Mouse (Mus musculus) telencephalon, adult 2 months (tissue): ENCODE measurements at regions not wholly inside any gene's neighbourhood (a gene's known extent, or its start where the extent isn't known, plus 50 kb on each side); places are given as distances from the start of the nearest gene placed in this dataset.

Experiments used
- DNase-seq: peaks from one replicate; pipeline ENCODE4 v3.0.0-alpha.2; 2011; ENCODE audit warnings: low read depth, low spot score

DNA sequence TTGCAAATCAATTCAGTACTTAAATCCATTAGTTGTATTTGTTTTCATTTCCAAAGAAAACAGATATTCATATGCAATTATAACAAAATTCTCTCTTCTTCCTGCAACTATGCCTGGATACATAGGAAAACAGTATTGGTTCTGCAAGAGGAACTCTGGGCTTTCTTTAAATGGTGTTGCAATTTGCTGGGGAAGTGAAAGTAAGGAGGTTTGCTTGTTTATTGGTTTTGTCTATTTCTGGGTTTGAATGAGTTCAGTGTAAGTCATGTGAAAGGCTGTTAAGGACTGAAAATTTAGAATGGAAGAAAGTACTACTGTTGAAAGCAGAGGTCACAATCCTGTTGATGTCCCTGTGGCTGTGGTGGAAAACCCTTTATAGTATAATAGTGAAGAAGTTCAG, 1058.0 kb downstream of the Pla2g4a start:
- peak; percentile 9 for DNase-seq

- no peak for DNase-seq
These were observed 1059.6 kb downstream of the Pla2g4a start for GRCm38 (mm10) chr1:148901319-148902033.

DNA sequence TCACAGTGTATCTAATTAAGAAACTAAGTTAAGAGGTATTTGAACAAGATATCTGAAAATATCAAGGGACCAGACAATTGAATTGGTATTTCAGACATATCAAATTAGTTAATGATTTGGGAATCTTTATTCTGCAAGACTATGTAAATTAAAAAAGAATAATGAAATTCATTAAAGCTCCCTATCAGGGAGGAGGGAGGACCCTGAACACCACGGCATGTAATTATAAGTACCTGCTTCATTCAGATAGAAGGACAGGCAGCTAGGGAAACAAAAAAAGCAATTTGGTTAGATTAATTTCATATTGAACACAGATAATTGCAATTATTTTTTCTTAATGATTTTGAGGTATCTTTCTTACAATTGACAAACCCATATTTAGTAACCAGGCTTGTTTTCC, 1090.3 kb downstream of the Pla2g4a start:
- DNase-seq = no peak

- DNase-seq = no peak
These were observed 1097.5 kb downstream of the Pla2g4a start for GRCm38 (mm10) chr1:148863582-148863981.

GRCm38 (mm10) chr1:148852990-148853389, 1108.1 kb downstream of the Pla2g4a start:
- DNase-seq = peak; percentile 24

- no peak for DNase-seq
These were observed 1114.5 kb downstream of the Pla2g4a start for GRCm38 (mm10) chr1:148846595-148846994.

- DNase-seq = no peak
These were observed 1137.9 kb downstream of the Pla2g4a start for GRCm38 (mm10) chr1:148823146-148823545.

DNA sequence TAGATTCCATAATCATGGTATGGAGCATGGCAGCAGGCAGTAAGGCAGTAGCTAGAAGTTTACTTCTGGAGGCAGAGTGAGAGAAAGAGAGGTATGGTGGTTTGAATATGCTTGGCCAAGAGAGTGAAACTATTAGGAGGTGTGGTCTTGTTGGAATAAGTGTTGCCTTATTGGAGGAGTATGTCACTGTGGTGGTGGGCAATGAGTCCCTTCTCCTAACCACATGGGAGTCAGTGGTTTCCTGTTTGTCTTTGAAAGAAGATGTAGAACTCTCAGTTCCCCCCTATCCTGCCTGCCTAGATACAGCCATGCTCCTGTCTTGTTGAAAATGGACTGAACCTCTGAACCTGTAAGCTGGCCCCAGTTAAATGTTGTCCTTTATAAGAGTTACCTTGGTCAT, 1152.4 kb downstream of the Pla2g4a start:
- no peak for DNase-seq

DNA sequence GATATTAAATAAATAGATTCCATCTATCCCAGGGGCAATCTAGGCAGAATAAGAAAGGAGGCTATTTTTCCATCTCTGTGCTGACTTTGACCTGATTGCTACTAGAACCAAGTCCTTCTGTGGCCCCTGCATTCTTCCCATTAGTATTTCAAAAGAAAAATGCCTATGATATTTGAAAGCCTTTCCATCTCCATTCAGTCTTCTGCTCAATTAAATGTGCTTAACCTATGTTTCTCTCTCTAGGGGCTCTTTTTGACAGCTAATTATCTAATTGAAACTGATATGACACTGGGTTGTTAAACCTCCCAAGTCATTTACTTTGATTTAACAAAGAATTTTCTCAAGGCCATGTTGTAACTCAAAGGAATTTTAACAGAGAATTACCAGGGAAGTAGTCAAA, 1164.0 kb downstream of the Pla2g4a start:
- no peak for DNase-seq

DNA sequence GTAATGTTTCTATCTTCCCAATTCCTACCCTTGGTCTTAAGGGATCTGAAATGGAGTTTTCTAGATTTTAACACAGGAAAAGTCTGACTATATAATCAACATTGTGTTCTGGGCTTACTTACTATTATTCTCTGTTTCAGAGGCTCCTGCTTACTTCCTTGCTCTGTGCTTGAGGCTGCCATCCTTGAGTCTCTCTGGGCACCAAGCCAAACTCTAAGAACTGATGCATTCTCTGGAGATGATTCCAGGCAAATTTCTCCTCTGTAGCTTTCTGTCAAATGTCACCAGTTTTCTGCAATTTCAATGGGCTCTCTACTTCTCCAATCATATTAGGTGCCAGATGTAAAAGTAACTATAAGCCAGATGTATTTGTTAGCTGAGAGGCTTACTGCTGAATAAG, 1210.3 kb downstream of the Pla2g4a start:
- peak; percentile 11 for DNase-seq

DNA sequence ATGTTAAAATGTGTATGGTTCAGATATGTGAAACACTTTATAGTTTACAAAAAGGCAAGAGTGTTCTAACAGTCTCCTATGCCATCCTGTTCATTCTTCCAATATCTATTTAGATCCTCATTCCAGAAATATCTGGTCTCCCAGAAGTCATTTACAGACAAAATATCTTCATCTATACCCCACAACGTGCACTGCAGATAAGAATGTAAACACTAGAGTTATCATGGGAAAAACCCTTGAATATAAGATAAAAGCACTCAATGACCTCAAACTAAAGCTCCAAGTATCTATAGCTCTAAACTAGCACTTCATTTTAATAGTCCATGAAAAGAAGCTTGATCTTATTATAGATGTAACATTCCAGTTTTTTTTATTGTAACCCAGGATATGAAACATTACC, 1239.0 kb downstream of the Pla2g4a start:
- DNase-seq = no peak

- no peak for DNase-seq
These were observed 1239.7 kb downstream of the Pla2g4a start for GRCm38 (mm10) chr1:148721409-148721808.

DNA sequence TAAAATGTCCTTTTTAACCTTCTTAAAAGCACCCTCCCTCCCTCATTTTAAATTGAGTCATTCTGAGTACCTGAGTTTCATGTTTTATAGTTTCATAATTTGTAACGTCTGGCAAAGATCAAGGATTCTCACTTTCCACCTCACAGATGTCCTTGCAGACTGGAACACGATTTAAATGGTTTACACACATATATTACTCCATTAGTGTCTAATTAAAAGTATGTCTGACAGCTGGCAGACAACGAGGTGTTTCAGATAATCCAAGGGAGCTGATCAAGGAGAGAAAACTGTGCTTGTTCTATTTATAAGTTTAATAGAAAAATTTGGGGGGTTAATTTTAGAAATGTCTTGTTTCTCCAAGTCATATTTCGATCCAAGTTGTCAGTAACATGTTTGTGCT, 1240.1 kb downstream of the Pla2g4a start:
- DNase-seq = no peak

GRCm38 (mm10) chr1:148708084-148708483, 1253.0 kb downstream of the Pla2g4a start:
- no peak for DNase-seq

- DNase-seq = peak; percentile 32
These were observed 1253.4 kb downstream of the Pla2g4a start for GRCm38 (mm10) chr1:148707657-148708056.

DNA sequence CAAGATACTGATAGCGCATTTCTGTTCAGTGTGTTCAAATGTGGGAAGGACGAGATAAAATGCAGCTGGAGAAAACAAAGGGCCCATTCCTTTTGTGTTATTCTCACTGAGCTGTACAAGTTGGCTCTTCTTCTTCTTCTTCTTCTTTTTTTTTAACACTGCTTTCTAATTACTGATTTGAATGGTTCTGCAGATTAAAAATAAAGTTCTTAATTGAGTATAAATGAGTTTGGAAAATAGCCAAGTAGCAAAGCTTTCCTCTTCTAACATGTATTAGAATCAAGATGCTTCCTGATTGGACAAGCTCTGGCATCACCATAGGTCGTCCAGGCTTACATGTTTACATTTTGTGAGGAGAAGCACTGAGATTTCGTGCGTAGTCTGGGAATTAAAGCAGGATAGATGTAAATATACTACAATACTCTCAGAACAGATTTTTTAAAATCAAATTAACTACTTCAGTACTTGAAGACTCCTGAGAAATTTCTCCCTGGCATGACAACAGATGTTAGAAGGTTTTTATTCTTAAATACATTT, 1254.8 kb downstream of the Pla2g4a start:
- DNase-seq = no peak

DNA sequence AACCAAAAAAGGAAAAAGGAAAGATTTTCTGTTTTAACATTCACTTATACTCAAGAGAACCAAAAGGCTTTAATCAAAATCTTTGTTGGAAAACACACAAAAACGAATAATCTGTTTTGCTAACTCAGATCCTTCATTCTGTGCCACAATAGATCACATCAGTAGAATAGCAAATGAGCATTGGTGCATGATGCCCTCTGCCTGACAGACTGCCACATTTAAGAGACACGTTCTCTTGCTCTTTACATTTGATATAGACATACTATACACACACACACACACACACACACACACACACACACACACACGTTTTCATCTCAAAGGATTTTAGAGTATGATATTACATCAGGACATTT, 1260.5 kb downstream of the Pla2g4a start:
- no peak for DNase-seq

DNA sequence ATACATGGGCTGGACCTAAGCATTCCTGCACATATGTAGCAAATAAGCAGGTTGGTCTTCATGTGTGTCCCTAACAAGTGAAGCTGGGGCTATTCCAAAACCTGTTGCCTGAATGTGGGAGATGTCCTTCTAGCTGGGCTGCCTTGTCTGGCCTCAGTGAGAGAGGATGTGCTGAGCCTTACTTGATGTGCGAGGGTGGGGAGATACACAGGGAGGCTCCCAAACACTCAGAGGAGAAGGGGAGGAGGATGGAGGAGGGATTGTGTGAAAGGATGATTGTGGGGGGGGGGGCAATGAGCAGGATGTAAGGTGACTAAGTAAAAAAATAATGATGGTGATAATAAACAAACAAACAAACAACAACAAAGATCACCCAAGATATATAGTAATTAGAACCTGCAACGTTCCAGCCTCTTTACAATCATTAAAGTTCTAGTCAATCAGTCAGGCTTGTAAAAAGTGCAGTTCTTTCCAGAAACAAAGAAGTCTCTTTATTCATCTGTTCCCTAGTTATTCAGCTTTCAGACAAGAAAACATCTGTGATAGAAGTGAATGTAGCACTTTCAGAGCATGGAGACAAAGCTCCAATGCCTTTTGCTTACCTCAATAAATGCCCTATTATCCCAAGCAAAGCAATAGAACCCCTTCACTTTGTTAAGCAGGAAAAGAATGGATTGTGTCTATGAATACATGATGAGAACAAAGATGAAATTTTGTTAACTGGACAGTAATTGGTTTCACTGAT, 1261.1 kb downstream of the Pla2g4a start:
- peak; percentile 40 for DNase-seq

- DNase-seq = no peak
These were observed 1271.0 kb downstream of the Pla2g4a start for GRCm38 (mm10) chr1:148690085-148690484.

GRCm38 (mm10) chr1:148689618-148690017, 1271.5 kb downstream of the Pla2g4a start:
- no peak for DNase-seq

DNA sequence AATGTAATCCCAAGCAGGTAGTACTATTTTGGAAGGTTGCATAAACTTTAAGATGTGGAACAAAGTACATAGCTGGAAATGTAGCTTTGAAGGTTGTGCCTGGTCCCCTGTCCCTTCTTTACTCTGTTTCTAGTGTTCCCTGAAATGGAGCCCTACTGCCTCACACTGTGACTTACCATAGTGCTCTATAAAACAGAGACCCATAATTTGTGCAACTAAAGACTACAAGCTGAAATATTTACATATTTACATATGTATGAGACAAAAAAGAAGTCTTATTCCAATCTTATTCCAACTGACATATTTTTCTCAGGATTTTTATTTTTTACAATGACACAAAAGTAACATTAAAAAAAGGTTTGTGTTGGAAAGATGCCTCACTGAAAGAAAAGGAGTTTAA, 1285.6 kb downstream of the Pla2g4a start:
- no peak for DNase-seq

GRCm38 (mm10) chr1:148664409-148664808, 1296.7 kb downstream of the Pla2g4a start:
- no peak for DNase-seq

GRCm38 (mm10) chr1:148656990-148657389, 1304.1 kb downstream of the Pla2g4a start:
- peak; percentile 50 for DNase-seq
